Mouse (Mus musculus): Measurements from ENCODE around the gene Ptpro. TPM values are rescaled to one million over a fixed set of nuclear protein-coding genes. Genes with fewer than 3 reads are reported as not detected.

Gene Ptpro
- total RNA-seq, 4 experiments from 2014 or later, result 27.9 to 32.3 (median 30.0) TPM

- no peak for DNase-seq (ENCODE audit: low spot score in 2 of 2)
Measured at GRCm38 (mm10) chr6:137292421-137292820, 40.3 kb downstream of the Ptpro start.

DNA sequence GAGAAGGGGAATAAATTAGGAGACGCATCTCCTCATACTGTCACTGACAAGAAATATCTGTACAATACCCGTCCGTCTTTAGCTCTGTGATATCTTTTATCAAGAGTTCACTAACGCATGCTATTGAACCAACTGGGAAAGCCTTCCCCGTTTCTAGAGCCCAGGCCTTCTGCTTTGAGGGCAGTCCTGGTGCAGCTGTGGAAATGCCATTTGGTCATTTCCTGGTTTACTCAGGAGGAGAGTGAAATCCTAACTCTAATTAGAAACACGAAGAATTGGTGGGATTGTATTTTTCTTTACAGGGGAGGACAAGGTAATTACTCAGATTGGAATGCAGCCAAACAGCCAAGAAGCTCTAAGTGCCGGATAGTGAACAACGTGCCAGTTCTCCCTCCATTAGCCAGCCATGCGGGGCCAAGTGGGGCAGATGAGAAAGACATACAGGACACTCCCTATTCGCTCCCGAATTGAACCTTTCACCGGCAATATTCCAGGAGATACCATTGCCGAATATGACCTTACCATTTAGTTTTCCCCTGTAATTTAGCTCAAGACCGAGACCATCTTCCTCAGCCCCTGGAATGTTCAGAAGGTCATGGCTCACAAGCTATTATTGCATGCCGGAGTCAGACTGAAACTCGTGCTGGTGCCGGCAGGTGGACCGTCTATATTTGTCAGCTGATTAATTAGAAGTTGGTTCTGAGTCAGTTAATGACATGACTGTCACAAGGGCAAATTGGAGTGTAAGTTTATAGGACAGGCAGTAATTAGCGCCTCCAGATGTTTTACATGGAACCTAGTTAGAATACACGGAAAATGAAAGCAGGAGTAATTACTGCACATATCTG is 43.1 kb downstream of the Ptpro start:
- no peak for DNase-seq (ENCODE audit: low spot score in 2 of 2)

DNA sequence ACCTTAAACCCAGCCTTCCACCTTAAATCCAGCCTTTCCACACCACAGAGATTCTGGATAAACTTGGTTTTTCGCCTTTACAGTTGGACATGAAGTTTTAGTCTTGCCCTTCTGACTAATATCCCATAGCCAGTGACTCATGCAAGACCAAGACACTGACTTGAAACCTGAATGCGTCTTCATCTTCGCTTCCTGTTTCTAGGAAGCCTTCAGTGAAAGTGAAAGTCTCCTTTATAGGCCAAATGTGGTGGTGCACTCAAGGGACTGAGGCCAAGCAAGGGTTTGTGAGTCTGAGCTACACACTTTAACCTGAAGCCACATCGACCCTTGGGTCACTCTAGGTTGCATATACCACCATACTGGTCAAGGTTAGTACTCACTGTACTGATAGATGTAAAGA is 50.4 kb downstream of the Ptpro start:
- no peak for DNase-seq (ENCODE audit: low spot score in 2 of 2)

DNA sequence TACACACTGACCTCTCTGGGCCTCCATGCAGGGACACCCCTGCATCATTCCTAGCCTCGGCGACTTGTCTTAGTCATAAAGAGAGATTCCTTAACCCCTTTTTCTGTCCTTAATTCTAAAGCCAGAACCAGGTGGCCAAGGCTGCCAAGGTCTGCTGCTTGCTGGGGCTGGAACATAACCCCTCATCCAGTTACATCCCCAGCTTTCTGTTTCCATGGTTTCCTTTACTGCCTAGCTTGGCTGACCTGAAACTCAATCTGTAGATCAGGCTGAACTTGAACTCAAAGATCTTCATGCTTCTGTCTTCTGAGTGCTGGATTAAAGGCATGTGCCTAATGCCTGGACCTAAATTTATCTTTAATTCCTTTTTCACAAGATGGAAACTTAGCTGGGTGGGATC is 51.7 kb downstream of the Ptpro start:
- no peak for DNase-seq (ENCODE audit: low spot score in 2 of 2)

DNA sequence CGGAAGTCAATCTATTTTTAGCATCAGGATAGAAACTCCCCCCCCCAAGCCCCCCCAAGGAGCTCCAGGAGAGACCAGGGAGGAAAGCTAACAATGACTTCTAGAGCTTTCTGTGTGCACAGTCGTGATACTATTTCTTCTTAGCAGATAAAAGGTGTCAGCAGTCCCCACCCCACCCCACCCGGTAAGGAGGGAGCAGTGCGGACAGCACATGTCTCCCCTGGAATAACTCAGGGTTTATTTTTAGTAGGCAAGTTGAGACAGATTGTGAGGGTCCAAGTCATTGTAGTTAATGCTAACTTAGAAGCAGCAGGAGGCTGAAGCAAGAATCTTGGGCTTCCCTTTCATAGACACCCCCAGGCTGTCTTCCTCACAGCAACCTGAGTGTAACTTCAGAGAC is 63.1 kb downstream of the Ptpro start:
- DNase-seq (ENCODE audit: low spot score in 2 of 2), result no peak

DNA sequence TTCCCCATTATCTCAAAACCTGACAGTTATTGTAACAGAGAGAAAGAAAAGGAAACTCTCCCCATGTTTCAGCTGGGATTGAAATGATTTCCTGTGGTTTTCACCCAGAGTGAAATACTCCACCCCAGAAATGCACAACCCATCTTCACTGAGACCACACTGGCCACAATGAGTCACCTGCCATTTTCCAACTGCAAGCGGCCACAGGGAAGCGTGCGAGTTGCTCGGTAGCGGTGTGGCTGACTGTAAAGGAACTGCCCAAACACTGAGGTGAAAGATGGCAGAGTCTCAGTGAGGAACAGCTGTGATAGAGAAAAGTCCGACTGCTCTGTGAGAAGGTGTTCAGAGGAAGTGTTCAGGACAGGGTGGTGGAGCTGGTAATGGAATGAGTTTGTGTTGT is 64.2 kb downstream of the Ptpro start:
- no peak for DNase-seq (ENCODE audit: low spot score in 2 of 2)

- DNase-seq (ENCODE audit: low spot score in 2 of 2), result no peak
Measured at GRCm38 (mm10) chr6:137317509-137317908, 65.4 kb downstream of the Ptpro start.

DNA sequence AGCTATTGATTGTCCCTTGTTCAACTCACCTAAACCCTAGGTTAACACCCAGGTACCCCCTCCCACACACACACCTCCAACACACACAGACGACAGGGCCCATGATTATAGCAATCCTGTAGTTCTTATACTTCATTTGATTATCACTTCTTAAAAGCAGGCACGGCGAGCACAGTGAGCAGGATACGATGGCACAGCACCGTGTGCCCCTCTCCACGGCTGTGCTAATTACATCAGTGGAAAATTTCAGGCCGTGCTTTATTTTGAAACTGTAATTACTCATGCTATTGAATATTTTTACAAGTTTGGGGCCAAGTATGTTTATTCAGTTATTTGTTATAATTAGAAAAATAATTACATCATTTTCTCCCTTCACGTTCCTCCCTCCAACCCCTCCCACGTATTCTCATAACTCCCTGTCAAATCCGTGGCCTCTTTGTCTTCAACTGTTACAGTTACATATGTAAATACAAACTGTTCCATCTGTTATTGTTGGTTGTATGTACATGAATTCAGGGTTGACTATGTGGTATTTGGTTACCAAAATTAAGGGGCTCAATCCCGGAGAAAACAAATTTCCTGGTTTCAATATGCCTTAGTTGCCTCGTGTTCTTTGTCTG is 66.2 kb downstream of the Ptpro start:
- DNase-seq (ENCODE audit: low spot score in 2 of 2), result no peak

DNA sequence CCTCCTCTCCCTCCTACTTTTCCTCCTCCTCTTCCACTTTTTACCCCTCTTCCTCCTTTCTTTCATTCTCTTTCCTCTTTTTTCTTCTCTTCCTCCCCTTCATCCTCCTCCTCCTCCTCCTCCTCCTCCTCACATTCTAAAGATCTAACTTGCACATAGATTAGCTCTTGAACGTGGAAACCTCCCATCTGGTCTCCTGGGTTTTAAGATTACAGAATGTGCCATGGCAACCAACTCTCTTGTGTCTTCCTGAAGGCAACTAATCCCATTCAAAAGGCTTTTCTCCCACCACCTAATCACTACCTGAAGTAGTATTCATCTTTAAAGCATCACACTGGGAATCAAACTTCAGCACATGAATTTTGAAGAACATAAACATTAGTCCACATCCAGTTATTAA is 67.5 kb downstream of the Ptpro start:
- no peak for DNase-seq (ENCODE audit: low spot score in 2 of 2)

GRCm38 (mm10) chr6:137327718-137328117 is 75.6 kb downstream of the Ptpro start:
- no peak for DNase-seq (ENCODE audit: low spot score in 2 of 2)

DNA sequence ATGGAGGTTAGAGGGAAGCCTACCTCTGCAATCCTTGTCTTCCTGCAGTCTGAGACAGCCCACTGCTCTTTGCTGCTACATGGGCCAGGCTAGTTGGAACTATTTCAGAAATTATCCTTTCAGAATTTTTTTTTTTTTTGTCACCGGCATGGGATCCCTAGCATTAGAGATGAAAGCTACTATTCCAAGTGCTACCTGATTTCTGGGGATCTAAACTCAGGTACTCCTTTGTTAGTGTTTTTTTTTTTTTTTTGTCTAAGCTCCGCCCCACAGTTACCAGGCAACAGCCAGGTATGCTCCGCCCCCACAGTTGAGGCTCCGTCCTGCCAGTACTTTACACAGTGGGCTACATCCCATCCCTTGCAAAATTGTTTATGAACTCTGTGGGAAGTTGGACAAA is 76.1 kb downstream of the Ptpro start:
- no peak for DNase-seq (ENCODE audit: low spot score in 2 of 2)

DNA sequence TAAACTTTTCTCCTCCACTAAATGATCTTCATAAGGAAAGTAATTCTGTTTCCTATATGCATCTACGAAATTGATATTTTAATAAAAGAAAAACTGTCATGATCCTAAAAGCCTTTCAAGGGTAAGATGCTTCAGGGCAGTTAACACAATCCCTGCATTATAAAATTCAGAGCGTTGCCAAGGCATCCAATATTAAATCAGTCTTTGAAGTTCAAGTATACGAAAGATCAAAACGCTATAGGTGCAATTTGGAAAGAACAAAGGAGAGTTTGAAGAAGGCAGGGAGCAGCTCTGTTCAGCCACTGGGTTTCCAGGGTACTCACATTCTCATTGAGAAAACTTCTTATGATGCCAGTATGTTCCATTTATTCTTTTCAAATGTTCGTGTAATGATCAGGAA is 78.7 kb downstream of the Ptpro start:
- no peak for DNase-seq (ENCODE audit: low spot score in 2 of 2)

DNA sequence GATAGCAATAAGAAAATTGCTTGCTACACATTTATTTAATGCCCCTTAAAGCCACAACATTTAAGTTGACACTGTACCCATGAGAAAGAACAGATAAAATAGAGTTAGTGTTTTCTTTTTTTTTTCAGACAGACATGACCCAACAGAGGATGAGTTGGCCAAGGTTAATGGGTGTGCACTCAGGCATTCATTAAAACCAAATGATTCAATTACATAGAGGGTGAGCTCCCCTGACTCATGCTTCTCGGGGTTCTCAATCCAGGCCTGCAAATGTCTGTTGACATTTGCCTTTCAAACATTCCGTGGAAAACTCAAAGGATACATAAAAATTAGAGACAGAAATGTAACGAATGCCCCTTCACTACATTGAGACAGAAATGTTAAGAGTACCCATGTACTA is 79.7 kb downstream of the Ptpro start:
- no peak for DNase-seq (ENCODE audit: low spot score in 2 of 2)

- DNase-seq (ENCODE audit: low spot score in 2 of 2), result no peak
Measured at GRCm38 (mm10) chr6:137339071-137339470, 87.0 kb downstream of the Ptpro start.

DNA sequence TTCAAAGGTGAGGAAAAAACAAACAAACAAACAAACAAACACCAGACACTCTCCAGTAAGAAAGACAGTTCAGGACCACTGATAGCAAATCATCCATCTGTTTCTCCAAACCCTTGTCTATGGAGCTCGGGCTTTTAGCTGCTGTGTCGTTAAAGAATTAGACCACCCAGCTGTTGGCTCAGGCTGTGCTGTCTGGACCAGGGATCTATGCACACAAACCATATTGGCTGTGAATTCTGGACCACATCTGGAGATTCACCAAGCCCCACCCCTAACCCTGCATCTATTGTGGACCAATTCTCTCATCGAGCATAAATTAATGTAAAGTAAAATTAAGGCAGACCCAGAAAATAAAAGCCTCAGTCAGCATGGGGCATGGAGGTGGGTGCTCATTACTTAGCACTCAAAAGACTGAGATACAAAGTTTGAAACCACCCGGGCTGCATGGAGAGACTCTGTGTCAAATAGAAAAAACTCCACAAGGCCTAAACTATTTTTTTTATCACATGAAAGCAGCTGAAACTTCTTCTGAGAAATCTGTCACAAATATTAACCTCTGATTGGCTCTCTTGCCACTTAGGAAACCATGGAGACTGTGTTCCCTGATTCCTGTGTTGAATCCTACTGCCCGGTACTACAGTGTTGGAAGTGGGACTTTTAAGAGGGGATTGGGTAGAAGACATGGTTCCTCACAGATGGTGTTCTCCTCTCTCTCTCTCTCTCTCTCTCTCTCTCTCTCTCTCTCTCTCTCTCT is 91.7 kb downstream of the Ptpro start:
- no peak for DNase-seq (ENCODE audit: low spot score in 2 of 2)

- DNase-seq (ENCODE audit: low spot score in 2 of 2), result no peak
Measured at GRCm38 (mm10) chr6:137360166-137360565, 108.0 kb downstream of the Ptpro start.

DNA sequence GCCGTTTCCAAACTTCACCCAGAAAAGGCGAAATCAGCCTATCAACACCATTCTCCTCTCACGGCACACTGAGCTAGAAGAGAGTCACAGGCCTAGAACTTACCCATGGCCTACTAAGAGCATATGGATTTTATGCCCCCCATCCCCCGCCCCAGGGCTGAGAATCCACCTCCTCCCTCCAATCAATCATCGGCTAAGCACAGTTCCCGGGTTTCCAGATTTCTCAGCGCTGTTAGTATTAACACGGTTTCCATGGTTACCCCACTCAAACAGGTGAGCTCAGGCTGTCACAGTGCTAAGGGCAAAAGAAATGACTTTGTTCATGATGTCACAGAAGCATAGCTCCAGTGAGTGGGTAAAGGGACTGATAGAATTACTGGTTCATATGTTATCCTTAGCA is 110.1 kb downstream of the Ptpro start:
- DNase-seq (ENCODE audit: low spot score in 2 of 2), result no peak

GRCm38 (mm10) chr6:137364681-137365080 is 112.6 kb downstream of the Ptpro start:
- DNase-seq (ENCODE audit: low spot score in 2 of 2), result peak; percentile 73 to 80

GRCm38 (mm10) chr6:137365637-137366036 is 113.5 kb downstream of the Ptpro start:
- no peak for DNase-seq (ENCODE audit: low spot score in 2 of 2)

DNA sequence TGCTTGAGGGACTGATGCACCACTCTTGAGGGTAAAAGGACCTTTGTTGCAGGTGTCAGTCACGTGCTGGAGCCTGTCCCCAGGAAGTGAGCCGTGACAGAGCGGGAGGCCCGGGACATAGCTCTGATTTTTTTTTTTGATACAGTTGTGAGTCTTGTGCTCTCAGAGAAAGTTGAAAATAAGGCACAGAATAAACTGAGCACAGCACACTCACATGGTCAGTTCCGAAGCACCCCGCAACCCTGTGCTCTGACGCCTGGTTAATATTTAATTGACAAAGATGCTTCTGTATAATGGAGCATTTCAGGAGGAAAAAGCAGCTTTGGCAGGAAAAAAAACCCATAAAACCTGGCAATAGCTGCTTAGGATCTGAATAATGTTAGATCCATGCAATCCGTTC is 118.6 kb downstream of the Ptpro start:
- DNase-seq (ENCODE audit: low spot score in 2 of 2), result no peak

GRCm38 (mm10) chr6:137371455-137371854 is 119.3 kb downstream of the Ptpro start:
- DNase-seq (ENCODE audit: low spot score in 2 of 2), result no peak

DNA sequence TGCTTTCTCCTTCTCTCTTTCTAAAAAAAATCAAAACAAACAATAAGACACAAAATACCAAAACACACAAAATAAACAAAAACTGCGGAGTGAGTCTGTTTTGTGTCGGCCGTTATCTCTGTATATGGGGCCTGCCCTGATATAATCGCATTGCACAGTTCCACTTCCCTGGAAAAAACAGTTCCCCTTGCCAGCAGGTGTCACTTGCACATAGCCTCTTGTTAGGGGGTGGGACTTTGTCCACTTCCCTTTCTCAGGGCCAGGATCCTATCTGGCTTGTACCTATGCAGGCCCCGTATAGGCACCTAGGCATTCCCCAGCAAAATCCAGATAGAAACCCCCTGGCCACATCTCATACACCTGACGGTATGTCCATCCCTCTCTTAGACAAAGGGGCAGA is 121.8 kb downstream of the Ptpro start:
- no peak for DNase-seq (ENCODE audit: low spot score in 2 of 2)

All from layer of hippocampus, adult 8-10 months (tissue).